Mouse (Mus musculus) kidney, adult 9 months (tissue): Measurements from ENCODE around the gene Rptor.
A peak's percentile ranks its signal among the peaks of the same experiment; 100 is the strongest.

Source experiments
- DNase-seq: peaks from one replicate; pipeline ENCODE4 v3.0.0; 2022

Rptor gene

GRCm38 (mm10) chr11:119868556-119868955 is 265.9 kb downstream of the Rptor start:
- DNase-seq, result no peak

- no peak for DNase-seq
Measured at GRCm38 (mm10) chr11:119871141-119871540, 268.4 kb downstream of the Rptor start.

GRCm38 (mm10) chr11:119873643-119874042 is 270.9 kb downstream of the Rptor start:
- no peak for DNase-seq

- DNase-seq, result no peak
Measured at GRCm38 (mm10) chr11:119874841-119875240, 272.1 kb downstream of the Rptor start.

- DNase-seq, result no peak
Measured at GRCm38 (mm10) chr11:119875685-119876084, 273.0 kb downstream of the Rptor start.

GRCm38 (mm10) chr11:119877124-119877523 is 274.4 kb downstream of the Rptor start:
- no peak for DNase-seq

GRCm38 (mm10) chr11:119879573-119879972 is 276.9 kb downstream of the Rptor start:
- DNase-seq, result no peak

- DNase-seq, result no peak
Measured at GRCm38 (mm10) chr11:119883646-119884045, 280.9 kb downstream of the Rptor start.

GRCm38 (mm10) chr11:119889966-119890365 is 287.3 kb downstream of the Rptor start:
- no peak for DNase-seq

GRCm38 (mm10) chr11:119891601-119892215 is 289.0 kb downstream of the Rptor start:
- no peak for DNase-seq

- DNase-seq, result no peak
Measured at GRCm38 (mm10) chr11:119893667-119894236, 291.0 kb downstream of the Rptor start.

- DNase-seq, result peak; percentile 21
Measured at GRCm38 (mm10) chr11:119894634-119895033, 291.9 kb downstream of the Rptor start.

GRCm38 (mm10) chr11:119897041-119897440 is 294.3 kb downstream of the Rptor start:
- no peak for DNase-seq

- DNase-seq, result no peak
Measured at GRCm38 (mm10) chr11:119898976-119899375, 296.3 kb downstream of the Rptor start.

- DNase-seq, result no peak
Measured at GRCm38 (mm10) chr11:119901174-119901573, 298.5 kb downstream of the Rptor start.

- no peak for DNase-seq
Measured at GRCm38 (mm10) chr11:119902891-119903290, 300.2 kb downstream of the Rptor start.

- peak; percentile 70 for DNase-seq
Measured at GRCm38 (mm10) chr11:119904621-119905286, 302.0 kb downstream of the Rptor start.

GRCm38 (mm10) chr11:119905794-119906193 is 303.1 kb downstream of the Rptor start:
- DNase-seq, result no peak

- DNase-seq, result no peak
Measured at GRCm38 (mm10) chr11:119907006-119907650, 304.4 kb downstream of the Rptor start.

GRCm38 (mm10) chr11:119907711-119908110 is 305.0 kb downstream of the Rptor start:
- DNase-seq, result no peak

GRCm38 (mm10) chr11:119909436-119909835 is 306.7 kb downstream of the Rptor start:
- peak; percentile 71 for DNase-seq

- DNase-seq, result no peak
Measured at GRCm38 (mm10) chr11:119912845-119913244, 310.1 kb downstream of the Rptor start.

GRCm38 (mm10) chr11:119913291-119913934 is 310.7 kb downstream of the Rptor start, which contains the start of gene Chmp6:
Gene Chmp6, plus strand, starts transcription at chr11:119913441.
- DNase-seq, result peak; percentile 91
